Mouse (Mus musculus) liver, embryonic 18 days (tissue): ENCODE data around the gene Mettl21e. TPM values are rescaled to one million over a fixed set of nuclear protein-coding genes. Genes with fewer than 3 reads are reported as not detected.

Experiments used
- polyA plus RNA-seq: library from polyadenylated mRNA; depleted of rRNA; stranded (reverse); fragments of >200 nt; gene quantifications from 2 replicates; pipeline ENCODE4 v1.2.3, GENCODE M21; 2012; rRNA removed

The Mettl21e gene
- 0.01 TPM in 2 replicates for polyA plus RNA-seq

DNA sequence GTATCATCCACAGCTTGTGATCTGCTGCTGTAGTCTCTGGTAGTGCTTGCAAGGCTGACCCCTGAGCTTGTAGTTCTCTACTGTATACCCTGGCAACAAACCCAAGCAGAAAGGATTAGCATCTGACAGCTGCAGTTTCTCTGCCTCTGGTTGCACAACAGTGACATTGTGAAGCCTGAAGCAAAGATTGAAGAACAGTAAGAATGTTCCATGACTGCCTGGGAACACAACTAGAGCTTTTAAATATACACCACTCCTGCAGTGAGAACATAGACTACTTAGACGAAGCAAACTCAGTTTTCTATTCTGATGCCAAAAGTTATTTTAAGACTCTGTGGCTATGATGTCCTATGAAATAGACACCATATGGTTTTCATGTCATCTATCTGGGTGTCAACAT is at the start of gene Mettl21e:
TSS of gene Mettl21e (minus strand) at position 86 of the 400 bp plus-strand sequence.

Other genes with a start within 250 kb of the Mettl21e start
- gene Mettl21c, start 198.9 kb downstream of the Mettl21e start, polyA plus RNA-seq, result 0.01 and 0.05 TPM in 2 replicates
- gene Gm8251, start 157.0 kb downstream of the Mettl21e start, polyA plus RNA-seq, result 0.10 and 0.15 TPM in 2 replicates
- gene Tex30, start 116.5 kb downstream of the Mettl21e start, polyA plus RNA-seq, result 14.9 and 17.2 TPM in 2 replicates
- gene Kdelc1, start 100.2 kb downstream of the Mettl21e start, polyA plus RNA-seq, result 11.8 and 13.7 TPM in 2 replicates
- 2.6 and 2.8 TPM in 2 replicates for gene Bivm, start 100.0 kb downstream of the Mettl21e start, polyA plus RNA-seq
- gene Ercc5, start 71.2 kb downstream of the Mettl21e start, polyA plus RNA-seq, result 3.8 TPM in 2 replicates